Mouse (Mus musculus) ES-E14 (cell line): Measurements from ENCODE around the gene Borcs6. TPM values are rescaled to one million over a fixed set of nuclear protein-coding genes. Genes with fewer than 3 reads are reported as not detected.

ENCODE experiments used
- DNase-seq: peaks from one replicate; pipeline ENCODE4 v3.0.0-alpha.2; 2013; ENCODE audit warnings: low read depth, low spot score
- H3K27ac ChIP-seq: 2 replicates; pipeline ENCODE4 v1.5.1; 2012; ENCODE audit warnings: low read depth, mild to moderate bottlenecking, low read length, moderate library complexity, mixed read lengths; ENCODE audit not compliant: poor library complexity, insufficient read depth, severe bottlenecking
- H3K36me3 ChIP-seq: 2 replicates; pipeline ENCODE4 v1.6.1; 2012; ENCODE audit warnings: mild to moderate bottlenecking, low read length, moderate library complexity, mixed read lengths; ENCODE audit not compliant: control insufficient read depth, poor library complexity, insufficient read depth, severe bottlenecking
- H3K4me1 ChIP-seq, 2 experiments: fragments of 150-350 bp in 1 of 2; sonication (generic) in 1 of 2; 2 replicates each; pipeline ENCODE4 v1.6.1; 2012; ENCODE audit warnings: low read length in 2 of 2, mild to moderate bottlenecking in 1 of 2, mixed read lengths in 1 of 2; ENCODE audit not compliant: control insufficient read depth in 2 of 2, insufficient read depth in 2 of 2, poor library complexity in 1 of 2
- H3K4me3 ChIP-seq, 2 experiments: fragments of 150-350 bp in 1 of 2; sonication (generic) in 1 of 2; 2 replicates each; pipeline ENCODE4 v1.5.1; 2012; ENCODE audit warnings: low read length in 2 of 2, low read depth in 1 of 2, mild to moderate bottlenecking in 1 of 2, mixed read lengths in 1 of 2; ENCODE audit not compliant: insufficient read depth in 1 of 2, poor library complexity in 1 of 2, severe bottlenecking in 1 of 2
- H3K9ac ChIP-seq: 2 replicates; pipeline ENCODE4 v1.6.1; 2012; ENCODE audit warnings: low read depth, mild to moderate bottlenecking, low read length, mixed read lengths; ENCODE audit not compliant: poor library complexity, insufficient read depth, severe bottlenecking
- H3K9me3 ChIP-seq: fragments of 150-350 bp; sonication (generic); 2 replicates; pipeline ENCODE4 v1.6.1; 2012; ENCODE audit warnings: low read depth, mild to moderate bottlenecking, low read length; ENCODE audit not compliant: control insufficient read depth, insufficient read depth
- CHD2 ChIP-seq: IDR thresholded peaks from 2 replicates; pipeline ENCODE4 v1.6.1; 2014; ENCODE audit warnings: mild to moderate bottlenecking, low read depth, low read length, inconsistent platforms
- HCFC1 ChIP-seq: IDR thresholded peaks from 2 replicates; pipeline ENCODE4 v1.6.1; 2012; ENCODE audit warnings: low read length, inconsistent platforms, borderline replicate concordance; ENCODE audit not compliant: insufficient read depth
- MAFK ChIP-seq: IDR thresholded peaks from 2 replicates; pipeline ENCODE4 v1.6.1; 2014; ENCODE audit warnings: mild to moderate bottlenecking, low read depth, low read length, inconsistent platforms; ENCODE audit not compliant: insufficient read depth
- ZC3H11A ChIP-seq: IDR thresholded peaks from 2 replicates; pipeline ENCODE4 v1.6.1; 2012; ENCODE audit warnings: low read depth, mild to moderate bottlenecking, inconsistent platforms, low read length, borderline replicate concordance
- ZNF384 ChIP-seq: IDR thresholded peaks from 2 replicates; pipeline ENCODE4 v1.6.1; 2012; ENCODE audit warnings: low read depth, low read length, inconsistent platforms
- in situ Hi-C, 2 experiments: fragments of 600-800 bp; cut with MboI; formaldehyde crosslinking; loops; one replicate each; pipeline ENCODE4 v1.15.1; 2025; ENCODE audit warnings: low sequenced_read_pairs in 2 of 2, inconsistent platforms in 1 of 2; ENCODE audit not compliant: unreplicated experiment in 2 of 2
- total RNA-seq: library from RNA; depleted of rRNA; stranded (reverse); fragments of 300-350 nt; gene quantifications from 2 replicates; pipeline ENCODE4 v1.2.3, GENCODE M21; 2012

Gene Borcs6
- total RNA-seq, 1 experiment: 6.2 TPM

- H3K27ac ChIP-seq: no peak overlapping the region
- H3K9ac ChIP-seq: no peak overlapping the region
- no peak overlapping the region for H3K4me3 ChIP-seq
- H3K36me3 ChIP-seq: peaks cover 62% of the 10 kb centered on the region
- no peaks in the 10 kb centered on the region for H3K9me3 ChIP-seq
- no peak for DNase-seq
- 0 out of 4 replicates have a peak, but pooled peaks cover 0 to 2% of the 10 kb centered on the region in 2 experiments for H3K4me1 ChIP-seq
- TF ChIP-seq ZC3H11A (peak; percentile 10; the same call in 1 of the 2 replicates), ZNF384 (no peak)
- in situ Hi-C loops: no loop called here
Observed at GRCm38 (mm10) chr11:69028805-69029204, 30.7 kb upstream of the Borcs6 start.

- in situ Hi-C loops: no loop called here
- Histone ChIP-seq H3K4me1 (peaks cover 1 to 15% of the 10 kb centered on the region in 2 experiments; a peak in 1 of 4 replicates), H3K4me3 (no peak overlapping the region), H3K9ac (no peak overlapping the region), H3K27ac (no peak overlapping the region), H3K36me3 (peaks cover 47% of the 10 kb centered on the region), H3K9me3 (no peaks in the 10 kb centered on the region)
- DNase-seq: no peak
- TF ChIP-seq ZC3H11A (no peak), MAFK (no peak), CHD2 (no peak), HCFC1 (no peak), ZNF384 (no peak)
Observed at GRCm38 (mm10) chr11:69033552-69033951, 26.0 kb upstream of the Borcs6 start.

DNA sequence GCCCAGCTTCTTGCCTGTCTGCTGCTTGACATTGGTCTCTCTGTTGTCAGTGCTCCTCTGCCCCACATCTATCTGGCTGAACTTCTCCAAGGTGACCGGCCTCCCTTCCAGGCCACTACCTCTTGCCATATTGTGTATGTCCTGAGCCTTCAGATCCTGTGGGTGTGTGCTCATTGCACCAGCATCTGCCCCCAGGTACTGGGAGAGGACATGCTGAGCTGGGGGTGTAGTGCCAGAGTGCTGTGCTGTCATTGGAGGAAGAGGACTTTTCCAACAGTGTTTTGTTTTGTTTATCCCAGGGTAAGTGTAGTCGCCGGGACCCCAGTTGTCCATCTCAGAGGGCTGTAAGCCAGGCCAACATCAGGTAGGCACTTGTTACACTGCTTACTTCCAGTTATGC, 24.9 kb upstream of the Borcs6 start:
- Histone ChIP-seq H3K36me3 (peaks cover 43% of the 10 kb centered on the region), H3K27ac (no peak overlapping the region)

DNA sequence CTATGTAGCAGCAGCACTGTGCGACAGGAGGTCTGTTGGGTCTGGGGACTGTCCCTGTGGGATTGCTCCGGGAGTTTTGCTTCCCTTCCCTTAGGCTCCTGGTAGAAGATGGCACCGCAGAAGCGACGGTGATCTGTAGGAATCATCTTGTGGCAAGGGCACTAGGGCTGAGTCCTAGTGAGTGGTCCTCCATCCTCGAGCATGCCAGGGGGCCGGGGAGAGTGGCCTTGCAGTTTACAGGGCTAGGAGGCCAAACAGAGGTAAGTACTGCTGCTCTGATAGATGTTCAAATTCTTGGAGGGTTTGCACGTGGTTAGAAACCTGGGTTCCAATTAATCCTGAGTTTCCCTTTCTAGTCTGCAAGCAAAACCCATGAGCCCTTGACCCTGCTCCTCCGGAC, 24.1 kb upstream of the Borcs6 start:
- TF ChIP-seq MAFK (no peak), CHD2 (no peak), ZC3H11A (no peak), HCFC1 (no peak), ZNF384 (no peak)
- no peaks in the 10 kb centered on the region for H3K9me3 ChIP-seq
- H3K36me3 ChIP-seq: peaks cover 37% of the 10 kb centered on the region
- peaks cover 1 to 20% of the 10 kb centered on the region in 2 experiments; a peak in 2 of 4 replicates for H3K4me1 ChIP-seq
- in situ Hi-C loops: no loop called here
- H3K9ac ChIP-seq: peak overlapping the region; percentile 52
- no peak for DNase-seq
- peak overlapping the region; percentile 11 to 52 for H3K4me3 ChIP-seq
- H3K27ac ChIP-seq: peak overlapping the region; percentile 16; the same call in 1 of the 2 replicates

More for the DNA sequence above, 24.9 kb upstream of the Borcs6 start:
- TF ChIP-seq ZC3H11A: no peak
- TF ChIP-seq MAFK: no peak
- TF ChIP-seq HCFC1: no peak
- no peak for TF ChIP-seq CHD2
- no peak for TF ChIP-seq ZNF384
- Histone ChIP-seq H3K4me1 (peaks cover 1 to 20% of the 10 kb centered on the region in 2 experiments; a peak in 2 of 4 replicates), H3K9ac (no peak overlapping the region), H3K4me3 (no peak overlapping the region), H3K9me3 (no peaks in the 10 kb centered on the region)
- no peak for DNase-seq
- in situ Hi-C loops: no loop called here

DNA sequence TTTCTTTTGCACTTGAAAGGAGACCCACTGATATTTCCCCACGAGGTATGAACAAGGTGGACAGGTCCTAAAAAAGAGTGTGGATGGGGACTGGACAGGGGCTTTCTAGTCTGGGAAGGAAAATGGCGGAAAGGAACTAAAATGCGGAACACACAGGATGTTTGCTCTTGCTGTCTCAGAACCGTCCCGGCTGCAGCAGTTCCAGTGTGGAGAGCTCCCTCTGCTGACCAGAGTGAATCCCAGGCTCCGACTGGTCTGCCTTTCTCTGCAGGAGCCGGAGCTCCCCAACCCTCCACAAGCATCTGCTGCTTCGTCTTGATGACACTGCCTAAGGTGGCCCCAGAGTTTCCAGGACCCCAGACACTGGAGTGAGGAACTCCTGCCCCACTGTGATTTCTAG, 23.7 kb upstream of the Borcs6 start:
- in situ Hi-C loops: no loop called here
- peak; percentile 86 for DNase-seq
- no peaks in the 10 kb centered on the region for H3K9me3 ChIP-seq
- peak overlapping the region; percentile 11 to 52 for H3K4me3 ChIP-seq
- peaks cover 33% of the 10 kb centered on the region for H3K36me3 ChIP-seq
- H3K27ac ChIP-seq: peak overlapping the region; percentile 16; the same call in 1 of the 2 replicates
- peaks cover 1 to 20% of the 10 kb centered on the region in 2 experiments; a peak in 2 of 4 replicates for H3K4me1 ChIP-seq
- TF ChIP-seq ZNF384: no peak
- TF ChIP-seq HCFC1: no peak
- no peak for TF ChIP-seq CHD2
- peak overlapping the region; percentile 52; the same call in 1 of the 2 replicates for H3K9ac ChIP-seq
